Mouse (Mus musculus): ENCODE results near the gene Shb. TPM values are rescaled to one million over a fixed set of nuclear protein-coding genes. Genes with fewer than 3 reads are reported as not detected.

Gene Shb
- total and polyA plus RNA-seq, 3 experiments: 7.7 to 15.5 (median 8.6) TPM

GRCm38 (mm10) chr4:45503816-45504215 lies 28.5 kb downstream of the Shb start:
- Histone ChIP-seq H3K4me2 (ENCODE audit: insufficient read depth, low read depth, poor library complexity, severe bottlenecking) (no peak overlapping the region), H3K36me3 (replicated peaks in 1 of 2; ENCODE audit: control insufficient read depth in 1 of 2, insufficient read depth in 1 of 2, low read length in 1 of 2) (peaks cover 0 to 48% of the 10 kb centered on the region in 2 experiments), H3K9ac (ENCODE audit: insufficient read depth, low read depth) (no peak overlapping the region), H3K79me2 (replicated peaks; ENCODE audit: control insufficient read depth, extremely low read depth, insufficient read depth, poor library complexity, severe bottlenecking) (no peaks in the 10 kb centered on the region), H3K4me1 (ENCODE audit: control insufficient read depth in 1 of 2, insufficient read depth in 2 of 2) (peaks cover 34 to 74% of the 10 kb centered on the region in 2 experiments), H3K9me3 (replicated peaks; ENCODE audit: low read length) (no peaks in the 10 kb centered on the region), H3K4me3 (replicated peaks in 1 of 3; ENCODE audit: low read depth in 2 of 3, low read length in 2 of 3, poor library complexity in 1 of 3) (no peak overlapping the region), H3K27ac (ENCODE audit: insufficient read depth, low read depth) (no peak overlapping the region), H3K27me3 (replicated peaks) (no peaks in the 10 kb centered on the region)
- in situ Hi-C loops (cut with MboI; ENCODE audit: low pct_ligation_motif_present, low pct_unique_long_range_greater_than_20kb, low sequenced_read_pairs): no loop called here
- DNase-seq (ENCODE audit: extremely low read depth): no peak
- TF ChIP-seq CTCF (conservative IDR thresholded peaks at IDR 0.05 in 1 of 2, IDR thresholded peaks at IDR 0.05 in 1 of 2; ENCODE audit: low read depth in 2 of 2, low read length in 2 of 2) (no peak), PAX5 (IDR thresholded peaks at IDR 0.05; ENCODE audit: low read length) (no peak), JUND (conservative IDR thresholded peaks at IDR 0.05; ENCODE audit: low read depth, low read length) (no peak), KAT2A (IDR thresholded peaks at IDR 0.05; ENCODE audit: insufficient replicate concordance, low read length) (no peak), ZMIZ1 (IDR thresholded peaks at IDR 0.05; ENCODE audit: low read depth, low read length) (no peak), JUN (IDR thresholded peaks at IDR 0.05; ENCODE audit: insufficient read depth, low read depth, low read length) (no peak), E2F4 (IDR thresholded peaks at IDR 0.05; ENCODE audit: insufficient replicate concordance, low read depth, low read length) (no peak), MXI1 (IDR thresholded peaks at IDR 0.05; ENCODE audit: low read depth, low read length) (no peak), HCFC1 (IDR thresholded peaks at IDR 0.05; ENCODE audit: low read depth, low read length) (no peak), RCOR1 (conservative IDR thresholded peaks at IDR 0.05; ENCODE audit: low read depth, low read length) (no peak), NRF1 (IDR thresholded peaks at IDR 0.05; ENCODE audit: low read depth, low read length) (no peak), EP300 (IDR thresholded peaks at IDR 0.05; ENCODE audit: low read length) (no peak)
- dilution Hi-C loops (cut with MboI; ENCODE audit: extremely low pct_ligation_motif_present, extremely low pct_unique_long_range_greater_than_20kb, low sequenced_read_pairs): no loop called here

- TF ChIP-seq RCOR1 (conservative IDR thresholded peaks at IDR 0.05; ENCODE audit: low read depth, low read length) (no peak), HCFC1 (IDR thresholded peaks at IDR 0.05; ENCODE audit: low read depth, low read length) (no peak), IRF4 (IDR thresholded peaks at IDR 0.05; ENCODE audit: low read depth, low read length) (no peak), RAD21 (IDR thresholded peaks at IDR 0.05; ENCODE audit: low read depth, low read length) (no peak), ZC3H11A (IDR thresholded peaks at IDR 0.05; ENCODE audit: low read depth, low read length) (no peak), ELF1 (IDR thresholded peaks at IDR 0.05; ENCODE audit: low read depth, low read length) (no peak), CTCF (conservative IDR thresholded peaks at IDR 0.05 in 1 of 2, IDR thresholded peaks at IDR 0.05 in 1 of 2; ENCODE audit: low read depth in 2 of 2, low read length in 2 of 2) (no peak), TCF12 (IDR thresholded peaks at IDR 0.05; ENCODE audit: low read depth, low read length) (no peak), MYC (IDR thresholded peaks at IDR 0.05; ENCODE audit: low read depth, low read length) (no peak), CHD2 (IDR thresholded peaks at IDR 0.05; ENCODE audit: low read length) (no peak), ZNF384 (IDR thresholded peaks at IDR 0.05; ENCODE audit: low read depth, low read length) (no peak), PAX5 (IDR thresholded peaks at IDR 0.05; ENCODE audit: low read length) (no peak), MAFK (IDR thresholded peaks at IDR 0.05; ENCODE audit: insufficient replicate concordance, low read length) (no peak), UBTF (IDR thresholded peaks at IDR 0.05; ENCODE audit: low read depth, low read length) (no peak), TBP (conservative IDR thresholded peaks at IDR 0.05; ENCODE audit: low read depth, low read length) (no peak), EP300 (IDR thresholded peaks at IDR 0.05; ENCODE audit: low read length) (no peak), ZMIZ1 (IDR thresholded peaks at IDR 0.05; ENCODE audit: low read depth, low read length) (no peak), NRF1 (IDR thresholded peaks at IDR 0.05; ENCODE audit: low read depth, low read length) (no peak)
- no peaks in the 10 kb centered on the region for H3K79me2 ChIP-seq (replicated peaks; ENCODE audit: control insufficient read depth, extremely low read depth, insufficient read depth, poor library complexity, severe bottlenecking)
- no peak overlapping the region for H3K4me3 ChIP-seq (replicated peaks in 1 of 3; ENCODE audit: low read depth in 2 of 3, low read length in 2 of 3, poor library complexity in 1 of 3)
- H3K36me3 ChIP-seq (replicated peaks in 1 of 2; ENCODE audit: control insufficient read depth in 1 of 2, insufficient read depth in 1 of 2, low read length in 1 of 2): peaks cover 0 to 47% of the 10 kb centered on the region in 2 experiments
- H3K4me2 ChIP-seq (ENCODE audit: insufficient read depth, low read depth, poor library complexity, severe bottlenecking): no peak overlapping the region
- dilution Hi-C loops (cut with MboI; ENCODE audit: extremely low pct_ligation_motif_present, extremely low pct_unique_long_range_greater_than_20kb, low sequenced_read_pairs) (no loop called here), in situ Hi-C loops (cut with MboI; ENCODE audit: low pct_ligation_motif_present, low pct_unique_long_range_greater_than_20kb, low sequenced_read_pairs) (no loop called here)
- H3K27me3 ChIP-seq (replicated peaks): no peaks in the 10 kb centered on the region
- H3K9me3 ChIP-seq (replicated peaks; ENCODE audit: low read length): no peaks in the 10 kb centered on the region
- H3K27ac ChIP-seq (ENCODE audit: insufficient read depth, low read depth): no peak overlapping the region
- no peak overlapping the region for H3K9ac ChIP-seq (ENCODE audit: insufficient read depth, low read depth)
- H3K4me1 ChIP-seq (ENCODE audit: control insufficient read depth in 1 of 2, insufficient read depth in 2 of 2): peaks cover 30 to 74% of the 10 kb centered on the region in 2 experiments
- no peak for DNase-seq (ENCODE audit: extremely low read depth)
Observed at GRCm38 (mm10) chr4:45503380-45503779, 28.9 kb downstream of the Shb start.

Data from CH12.LX (cell line).